Mouse (Mus musculus) G1E (cell line): Measurements from ENCODE around the gene Mettl24. TPM values are rescaled to one million over a fixed set of nuclear protein-coding genes. Genes with fewer than 3 reads are reported as not detected.

ENCODE experiments used
- ATAC-seq: 2 replicates; pipeline ENCODE4 v1.8.0; 2016; ENCODE audit warnings: mild to moderate bottlenecking; ENCODE audit not compliant: insufficient number of reproducible peaks, poor library complexity, low FRiP score, severe bottlenecking; ENCODE audit errors: extremely low read depth
- DNase-seq: peaks from one replicate; pipeline ENCODE4 v3.0.0; 2012; ENCODE audit warnings: low spot score
- H3K27me3 ChIP-seq: 2 replicates; pipeline ENCODE4 v1.6.1; 2012; ENCODE audit warnings: mild to moderate bottlenecking, low read length, inconsistent platforms; ENCODE audit not compliant: insufficient read depth
- H3K36me3 ChIP-seq: replicated peaks from 2 replicates; pipeline ENCODE3; 2012; ENCODE audit warnings: mild to moderate bottlenecking, inconsistent platforms
- H3K4me1 ChIP-seq: 2 replicates; pipeline ENCODE4 v1.6.1; 2012; ENCODE audit warnings: low read depth, low read length, inconsistent platforms, mixed read lengths; ENCODE audit not compliant: insufficient read depth
- H3K4me3 ChIP-seq: 2 replicates; pipeline ENCODE4 v1.5.1; 2012; ENCODE audit warnings: low read depth, mild to moderate bottlenecking, inconsistent platforms, low read length, moderate library complexity, mixed read lengths
- H3K9me3 ChIP-seq: replicated peaks from 2 replicates; pipeline ENCODE4 v1.6.1; 2012; ENCODE audit warnings: inconsistent platforms
- CTCF ChIP-seq: IDR thresholded peaks from 2 replicates; pipeline ENCODE4 v1.5.1; 2012; ENCODE audit warnings: low read depth, low read length, inconsistent platforms, mixed read lengths
- GATA1 ChIP-seq: IDR thresholded peaks from 2 replicates; pipeline ENCODE4 v1.6.1; 2012; ENCODE audit warnings: borderline replicate concordance, low read length, inconsistent platforms, mixed read lengths
- GATA2 ChIP-seq: IDR thresholded peaks from 2 replicates; pipeline ENCODE4 v1.6.1; 2012; ENCODE audit warnings: low read depth, low read length, inconsistent platforms, borderline replicate concordance
- POLR2AphosphoS5 ChIP-seq: IDR thresholded peaks from 2 replicates; pipeline ENCODE4 v1.6.1; 2012; ENCODE audit warnings: low read depth, low read length, inconsistent platforms; ENCODE audit not compliant: insufficient replicate concordance
- TAL1 ChIP-seq: conservative IDR thresholded peaks from 2 replicates; pipeline ENCODE4 v1.6.1; 2012; ENCODE audit warnings: low read depth, low read length, inconsistent platforms, mixed read lengths
- polyA plus RNA-seq: library from polyadenylated mRNA; stranded (reverse); fragments of >175 nt; gene quantifications from 2 replicates; pipeline ENCODE4 v1.2.3, GENCODE M21; 2012
- total RNA-seq, 2 experiments: library from RNA; stranded (forward) in 1 of 2; stranded (reverse) in 1 of 2; fragments of 200-1000 nt in 1 of 2; fragments of >200 nt in 1 of 2; fragmentation: Nextera tagmentation in 1 of 2; gene quantifications; 2 replicates each; pipeline ENCODE4 v1.2.3; 2014 to 2017

Mettl24 gene
- total and polyA plus RNA-seq, 3 experiments = not detected

DNA sequence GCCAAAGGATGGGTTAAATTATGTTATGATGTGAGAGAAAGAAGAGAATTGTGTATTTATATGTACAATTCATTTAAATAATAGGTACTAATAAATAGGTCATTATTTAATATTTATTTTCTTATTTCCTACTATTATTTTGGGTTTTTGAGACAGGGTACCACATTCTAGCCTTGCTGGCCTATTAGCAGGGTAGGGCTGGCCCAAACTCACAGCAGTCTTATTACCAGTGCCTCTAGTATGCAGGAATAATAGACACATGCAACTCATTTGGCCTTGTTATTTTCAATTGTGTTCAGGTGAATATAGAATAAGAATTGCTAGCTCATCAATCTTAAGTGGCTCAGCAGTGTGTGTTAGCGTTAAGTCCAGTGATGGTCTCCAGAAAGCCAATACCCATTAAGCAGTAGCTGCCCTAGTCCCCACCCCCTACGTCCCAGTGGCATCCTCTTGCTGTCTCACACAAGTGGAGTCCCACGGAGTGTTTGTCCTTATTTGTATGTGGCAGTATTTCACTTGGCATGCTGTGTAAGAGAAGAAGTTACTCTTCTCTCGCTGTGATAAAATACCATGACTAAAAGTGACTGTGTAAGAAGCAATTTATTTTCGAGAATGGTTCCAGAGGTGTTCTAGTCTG is 80.1 kb downstream of the Mettl24 start:
- H3K9me3 ChIP-seq = no peaks in the 10 kb centered on the region
- H3K27me3 ChIP-seq = no peaks in the 10 kb centered on the region
- no peak for DNase-seq
- no peak for ATAC-seq
- H3K36me3 ChIP-seq = no peaks in the 10 kb centered on the region
- no peak overlapping the region for H3K4me3 ChIP-seq
- no peak for TF ChIP-seq TAL1
- TF ChIP-seq GATA1 = no peak
- no peak for TF ChIP-seq CTCF
- TF ChIP-seq POLR2AphosphoS5 = no peak
- TF ChIP-seq GATA2 = no peak
- 0 out of 2 replicates have a peak, but pooled peaks cover 4% of the 10 kb centered on the region for H3K4me1 ChIP-seq

DNA sequence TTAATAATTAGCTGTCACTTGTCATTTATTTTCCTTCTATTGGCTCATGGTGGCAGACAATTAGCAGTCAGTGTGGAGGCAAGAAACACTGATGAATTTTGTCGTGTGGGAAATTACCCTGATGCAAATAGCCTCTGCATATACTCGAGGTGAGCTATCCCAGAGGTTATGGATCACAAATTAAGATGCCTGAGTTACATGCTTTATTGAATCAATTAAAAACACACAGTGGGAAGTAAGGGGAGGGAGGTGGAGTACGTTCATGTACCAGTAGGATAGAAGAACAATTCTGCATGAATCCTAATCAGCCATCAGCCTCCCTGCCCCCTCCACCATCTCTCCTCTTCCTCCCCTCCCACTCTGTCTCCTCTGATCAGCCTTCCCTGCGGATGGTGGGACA is 89.2 kb downstream of the Mettl24 start:
- TF ChIP-seq TAL1 = no peak
- ATAC-seq (no peak), DNase-seq (no peak)
- H3K36me3 ChIP-seq = no peaks in the 10 kb centered on the region
- no peaks in the 10 kb centered on the region for H3K4me1 ChIP-seq
- no peaks in the 10 kb centered on the region for H3K9me3 ChIP-seq
- no peak overlapping the region for H3K4me3 ChIP-seq
- H3K27me3 ChIP-seq = 0 out of 2 replicates have a peak, but pooled peaks cover 2% of the 10 kb centered on the region

DNA sequence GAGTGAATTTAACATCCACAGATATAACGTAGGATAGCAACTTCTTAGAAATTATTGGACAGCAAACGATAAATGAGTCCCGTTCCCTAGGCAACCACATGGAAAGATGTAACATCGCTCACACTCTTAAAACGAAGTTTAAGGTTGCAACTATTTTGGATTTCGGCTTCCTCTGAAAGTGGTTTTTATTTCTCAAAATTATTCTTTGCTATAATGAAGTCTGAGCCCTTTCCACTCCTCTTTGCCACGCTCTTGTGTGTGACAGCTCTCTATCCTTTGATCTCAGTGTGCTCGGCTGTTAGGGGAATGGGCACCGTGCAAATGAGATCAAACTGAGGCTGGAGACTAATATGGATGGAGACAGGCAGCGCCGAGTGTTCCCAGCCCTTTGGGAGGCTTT is 92.1 kb downstream of the Mettl24 start:
- ATAC-seq (no peak), DNase-seq (no peak)
- Histone ChIP-seq H3K9me3 (no peaks in the 10 kb centered on the region), H3K27me3 (peaks cover 6% of the 10 kb centered on the region; the same call in 1 of the 2 replicates), H3K36me3 (no peaks in the 10 kb centered on the region), H3K4me3 (no peak overlapping the region), H3K4me1 (no peaks in the 10 kb centered on the region)
- no peak for TF ChIP-seq GATA1
- no peak for TF ChIP-seq POLR2AphosphoS5
- TF ChIP-seq GATA2 = no peak
- TF ChIP-seq CTCF = no peak
- TF ChIP-seq TAL1 = no peak

DNA sequence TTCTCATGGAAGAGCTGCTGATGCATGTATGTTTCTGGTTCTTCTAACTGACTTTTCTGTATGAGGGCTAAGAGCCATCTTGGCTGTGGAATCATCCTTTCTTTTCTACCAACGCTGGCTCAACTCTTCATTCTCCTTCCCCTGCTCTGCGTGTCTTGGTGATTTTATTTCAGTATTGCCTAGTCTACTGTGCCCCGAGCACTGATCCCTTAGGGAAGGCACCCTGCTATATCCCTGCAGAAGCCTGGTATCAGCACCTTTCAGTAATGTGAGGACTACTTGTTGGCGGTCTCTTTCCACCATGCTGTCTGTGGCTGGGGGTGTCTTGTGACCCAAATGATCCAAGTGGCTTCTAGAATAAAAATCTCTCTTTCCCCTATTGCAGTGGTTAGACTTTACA is 92.6 kb downstream of the Mettl24 start:
- no peak for ATAC-seq
- DNase-seq = no peak
- H3K4me1 ChIP-seq = no peaks in the 10 kb centered on the region
- TF ChIP-seq GATA2 (no peak), TAL1 (no peak), POLR2AphosphoS5 (no peak), CTCF (no peak), GATA1 (no peak)
- H3K36me3 ChIP-seq = no peaks in the 10 kb centered on the region
- peaks cover 6% of the 10 kb centered on the region; the same call in 1 of the 2 replicates for H3K27me3 ChIP-seq
- H3K9me3 ChIP-seq = no peaks in the 10 kb centered on the region
- H3K4me3 ChIP-seq = no peak overlapping the region

DNA sequence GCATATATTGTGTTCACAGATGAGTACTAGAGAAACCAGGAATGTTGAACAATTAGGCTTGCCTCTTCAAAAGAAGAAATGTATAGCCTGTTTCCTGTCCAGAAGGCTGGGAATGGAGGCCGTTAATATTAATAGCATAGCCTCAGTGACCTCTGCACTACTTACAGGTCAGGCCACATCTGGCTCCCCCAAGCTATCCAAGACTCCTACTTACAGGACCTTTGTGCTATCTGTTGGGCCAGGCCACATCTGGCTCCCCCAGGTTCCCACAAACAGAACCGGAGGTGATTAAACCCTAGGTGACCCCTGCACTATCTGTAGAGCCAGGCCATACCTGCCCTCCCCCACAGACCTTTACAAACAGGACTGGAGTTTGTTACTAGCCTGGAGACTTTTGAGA is 94.1 kb downstream of the Mettl24 start:
- no peak for DNase-seq
- no peak for ATAC-seq
- no peaks in the 10 kb centered on the region for H3K9me3 ChIP-seq

DNA sequence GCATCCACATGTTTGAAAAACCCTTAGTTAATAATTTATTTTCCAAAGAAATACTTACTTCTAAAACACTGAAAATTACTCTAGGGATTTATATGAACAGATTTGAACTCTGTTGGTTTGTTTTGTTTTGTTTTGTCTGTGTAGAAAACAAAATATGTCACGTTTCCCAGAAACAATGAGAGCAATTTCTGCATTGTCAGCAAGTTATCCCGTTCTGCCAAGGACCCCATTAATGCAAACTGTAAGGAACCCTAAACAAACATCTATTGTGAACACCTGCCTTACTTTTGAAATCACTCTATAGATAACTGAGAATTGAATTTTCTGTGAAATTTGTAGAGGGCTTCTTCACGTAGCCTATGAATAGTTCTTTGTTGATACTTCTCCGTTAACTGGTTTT is 95.4 kb downstream of the Mettl24 start:
- H3K36me3 ChIP-seq = no peaks in the 10 kb centered on the region
- no peak overlapping the region for H3K4me3 ChIP-seq
- no peak for TF ChIP-seq GATA1
- TF ChIP-seq POLR2AphosphoS5 = no peak
- TF ChIP-seq TAL1 = no peak
- TF ChIP-seq CTCF = no peak
- no peak for TF ChIP-seq GATA2
- H3K9me3 ChIP-seq = no peaks in the 10 kb centered on the region
- no peak for DNase-seq
- H3K27me3 ChIP-seq = peaks cover 9% of the 10 kb centered on the region; the same call in 1 of the 2 replicates
- ATAC-seq = no peak
- H3K4me1 ChIP-seq = no peaks in the 10 kb centered on the region

More for the DNA sequence above, 94.1 kb downstream of the Mettl24 start:
- TF ChIP-seq GATA2 = no peak
- TF ChIP-seq POLR2AphosphoS5 = no peak
- TF ChIP-seq GATA1 = no peak
- TF ChIP-seq CTCF = no peak
- no peak for TF ChIP-seq TAL1
- Histone ChIP-seq H3K36me3 (no peaks in the 10 kb centered on the region), H3K4me3 (no peak overlapping the region), H3K27me3 (peaks cover 6% of the 10 kb centered on the region; the same call in 1 of the 2 replicates), H3K4me1 (no peaks in the 10 kb centered on the region)
